Mouse (Mus musculus): ENCODE measurements around the gene Sptbn4.
A peak's percentile ranks its signal among the peaks of the same experiment; 100 is the strongest.

GRCm38 (mm10) chr7:27437544-27437943, 9.9 kb downstream of the Sptbn4 start:
- TF ChIP-seq CTCF (IDR thresholded peaks at IDR 0.05; ENCODE audit: low read depth, low read length) (peak; percentile 86), POLR2A (IDR thresholded peaks at IDR 0.05; ENCODE audit: extremely low read depth, insufficient read depth, low read length) (no peak)
